Mouse (Mus musculus) megakaryocyte, embryonic 14.5 days (primary cell): ENCODE results near the gene Prss36. TPM values are rescaled to one million over a fixed set of nuclear protein-coding genes. Genes with fewer than 3 reads are reported as not detected.
"Not testable (repeated sequence)": the region's sequence is repeated elsewhere in the genome, so short reads cannot be mapped to it uniquely, and the experiment has no call there.

ENCODE experiments used
- H3K27me3 ChIP-seq: replicated peaks from 2 replicates; pipeline ENCODE3; 2012; ENCODE audit warnings: inconsistent platforms
- H3K36me3 ChIP-seq: replicated peaks from 2 replicates; pipeline ENCODE3; 2012; ENCODE audit warnings: low read length, inconsistent platforms, mixed read lengths
- H3K4me1 ChIP-seq: 2 replicates; pipeline ENCODE4 v1.6.1; 2012; ENCODE audit warnings: inconsistent platforms
- H3K4me3 ChIP-seq: replicated peaks from 2 replicates; pipeline ENCODE3; 2012; ENCODE audit warnings: moderate library complexity, mild to moderate bottlenecking, inconsistent platforms
- H3K9me3 ChIP-seq: 2 replicates; pipeline ENCODE4 v1.6.1; 2012; ENCODE audit warnings: inconsistent platforms
- FLI1 ChIP-seq: IDR thresholded peaks from 2 replicates; pipeline ENCODE4 v1.6.1; 2012; ENCODE audit warnings: low read length, inconsistent platforms, mixed read lengths
- GATA1 ChIP-seq: IDR thresholded peaks from 3 replicates; pipeline ENCODE4 v1.6.1; 2012; ENCODE audit warnings: mixed read lengths, low read length, inconsistent platforms, borderline replicate concordance
- polyA plus RNA-seq: library from polyadenylated mRNA; stranded (reverse); fragments of >175 nt; gene quantifications from 2 replicates; pipeline ENCODE4 v1.2.3, GENCODE M21; 2012; ENCODE audit warnings: low replicate concordance; ENCODE audit not compliant: insufficient read depth

Gene Prss36
- polyA plus RNA-seq, 1 experiment, result 10.0 TPM

GRCm38 (mm10) chr7:127908656-127909055, 37.9 kb downstream of the Prss36 start:
- H3K9me3 ChIP-seq, result no peaks in the 10 kb centered on the region
- H3K27me3 ChIP-seq, result no peaks in the 10 kb centered on the region
- H3K4me3 ChIP-seq, result no peak overlapping the region
- peaks cover 31% of the 10 kb centered on the region for H3K4me1 ChIP-seq
- TF ChIP-seq GATA1 (no peak), FLI1 (no peak)
- H3K36me3 ChIP-seq, result peaks cover 55% of the 10 kb centered on the region

GRCm38 (mm10) chr7:127907939-127908338, 38.6 kb downstream of the Prss36 start:
- no peaks in the 10 kb centered on the region for H3K27me3 ChIP-seq
- no peak for TF ChIP-seq FLI1
- H3K4me3 ChIP-seq, result no peak overlapping the region
- H3K9me3 ChIP-seq, result no peaks in the 10 kb centered on the region
- H3K36me3 ChIP-seq, result peaks cover 55% of the 10 kb centered on the region
- H3K4me1 ChIP-seq, result peaks cover 25% of the 10 kb centered on the region

DNA sequence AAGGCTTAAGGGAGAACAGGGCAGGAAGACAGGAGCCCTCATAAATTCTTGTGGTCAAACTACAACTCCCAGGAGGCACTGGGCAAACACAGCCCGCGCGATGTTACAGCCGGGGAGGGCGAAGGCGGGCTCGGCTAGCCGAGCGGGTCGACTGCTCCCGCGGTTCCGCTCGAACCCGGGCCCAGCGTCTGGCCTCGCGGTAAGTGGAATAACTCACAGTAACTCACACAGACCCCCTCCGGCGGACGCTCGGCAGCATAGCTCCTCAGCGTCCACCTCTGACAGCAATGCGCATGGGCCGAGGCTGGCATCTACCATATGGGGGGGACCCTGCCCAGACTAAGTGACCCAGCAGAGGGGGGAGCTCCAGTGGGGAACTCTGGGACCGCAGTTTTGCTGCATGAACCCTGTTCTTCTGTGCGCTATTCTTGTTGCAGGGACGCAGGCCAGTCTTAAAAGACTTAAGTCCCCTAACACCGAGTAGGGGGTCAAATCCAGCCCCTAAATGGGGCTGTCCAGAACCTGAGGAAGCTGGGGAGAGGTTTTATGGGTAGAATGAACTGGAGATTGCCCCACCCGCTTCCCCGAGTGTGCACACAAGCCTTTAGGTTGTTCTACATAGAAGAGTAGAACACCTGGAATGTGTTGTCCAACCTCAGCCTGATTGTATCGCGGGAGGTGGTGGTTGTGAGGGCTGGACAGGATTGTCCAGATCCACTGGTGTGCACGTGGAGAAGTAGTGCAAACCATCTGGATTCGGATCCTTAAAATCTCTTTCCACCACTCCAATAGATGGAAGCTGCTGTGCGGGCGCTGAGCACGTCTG, 42.3 kb downstream of the Prss36 start, which contains the start of gene Bckdk:
Bckdk (plus strand) TSS at position 112 of the 826 bp plus-strand sequence.
- H3K4me1 ChIP-seq, result peaks cover 37% of the 10 kb centered on the region
- H3K36me3 ChIP-seq, result peaks cover 44% of the 10 kb centered on the region
- H3K9me3 ChIP-seq, result no peaks in the 10 kb centered on the region
- no peaks in the 10 kb centered on the region for H3K27me3 ChIP-seq
- TF ChIP-seq GATA1, result no peak
- no peak for TF ChIP-seq FLI1
- peak within 1 kb of the TSS; percentile 93 for H3K4me3 ChIP-seq

- no peaks in the 10 kb centered on the region for H3K27me3 ChIP-seq
- H3K4me3 ChIP-seq, result no peak overlapping the region
- TF ChIP-seq FLI1, result no peak
- no peak for TF ChIP-seq GATA1
- H3K36me3 ChIP-seq, result peaks cover 20% of the 10 kb centered on the region
- no peaks in the 10 kb centered on the region for H3K9me3 ChIP-seq
- H3K4me1 ChIP-seq, result peaks cover 59% of the 10 kb centered on the region
Measured at GRCm38 (mm10) chr7:127901772-127902171, 44.8 kb downstream of the Prss36 start.

DNA sequence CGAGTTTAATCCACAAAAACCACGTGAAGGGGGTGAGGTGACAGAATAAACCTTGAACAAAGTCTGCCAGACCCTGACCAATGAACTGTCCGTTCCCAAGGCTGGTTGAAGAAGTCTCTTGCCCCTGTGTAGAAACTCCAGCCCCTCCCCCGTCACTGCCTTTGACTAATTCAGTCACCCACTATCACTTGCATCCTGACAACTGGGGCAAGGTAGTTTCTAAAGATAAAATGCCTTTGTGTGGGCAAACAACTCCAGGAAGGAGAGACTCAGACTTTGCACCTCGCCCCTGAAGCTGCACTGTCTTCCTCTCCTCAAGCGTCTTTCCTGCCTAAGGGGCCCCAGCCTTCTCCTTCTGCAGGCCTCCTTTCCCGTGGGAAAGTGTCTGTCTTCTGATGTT, 46.5 kb downstream of the Prss36 start:
- no peak for TF ChIP-seq FLI1
- no peak for TF ChIP-seq GATA1
- no peaks in the 10 kb centered on the region for H3K27me3 ChIP-seq
- H3K9me3 ChIP-seq, result no peaks in the 10 kb centered on the region
- peaks cover 3% of the 10 kb centered on the region for H3K36me3 ChIP-seq
- no peak overlapping the region for H3K4me3 ChIP-seq
- H3K4me1 ChIP-seq, result peaks cover 68% of the 10 kb centered on the region

GRCm38 (mm10) chr7:127898179-127898956, 48.2 kb downstream of the Prss36 start:
- Histone ChIP-seq H3K27me3 (no peaks in the 10 kb centered on the region), H3K4me3 (no peak overlapping the region), H3K36me3 (peaks cover 12% of the 10 kb centered on the region), H3K4me1 (peaks cover 68% of the 10 kb centered on the region), H3K9me3 (no peaks in the 10 kb centered on the region)
- TF ChIP-seq FLI1, result no peak
- TF ChIP-seq GATA1, result no peak

DNA sequence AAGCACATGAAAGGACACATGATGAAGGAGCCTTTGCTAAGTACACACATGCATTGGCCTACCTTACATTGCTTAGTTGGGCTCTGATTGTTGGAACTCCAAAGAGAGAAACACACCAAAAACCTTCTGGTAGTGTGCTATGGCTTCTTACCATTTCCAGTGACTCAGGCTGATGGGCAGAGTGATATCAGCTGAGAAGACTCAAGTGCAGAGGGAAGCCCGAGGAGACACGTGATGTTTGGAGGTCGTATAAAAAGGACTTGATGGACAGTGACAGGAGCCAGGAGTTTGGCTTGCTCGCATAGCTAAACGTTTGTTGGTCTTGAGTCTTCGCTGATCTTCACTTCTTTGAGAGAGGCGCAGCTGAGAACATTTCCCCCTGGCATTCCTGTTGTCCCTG, 49.0 kb downstream of the Prss36 start:
- TF ChIP-seq FLI1 (no peak), GATA1 (no peak)
- no peak overlapping the region for H3K4me3 ChIP-seq
- H3K9me3 ChIP-seq, result no peaks in the 10 kb centered on the region
- H3K27me3 ChIP-seq, result no peaks in the 10 kb centered on the region
- peaks cover 20% of the 10 kb centered on the region for H3K36me3 ChIP-seq
- peaks cover 66% of the 10 kb centered on the region for H3K4me1 ChIP-seq

DNA sequence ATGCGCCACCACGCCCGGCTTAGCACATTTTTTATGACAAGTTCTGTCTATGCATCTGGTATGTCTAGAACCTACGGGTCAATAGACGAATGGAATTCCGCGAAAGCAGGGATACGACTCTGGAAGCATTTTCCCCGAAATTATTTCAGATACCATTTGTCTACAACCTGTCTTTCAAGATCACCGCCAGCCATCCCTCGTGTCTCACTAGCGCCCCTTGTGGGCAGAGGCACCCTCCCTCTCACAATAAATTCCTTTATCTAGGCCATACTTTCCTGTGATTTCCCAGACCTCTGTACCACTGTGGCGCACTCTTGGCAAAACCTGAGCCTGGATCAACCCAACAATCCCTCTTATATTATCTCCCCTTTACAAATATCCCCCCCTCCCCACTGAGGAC, 50.1 kb downstream of the Prss36 start:
- H3K4me1 ChIP-seq, result peaks cover 66% of the 10 kb centered on the region
- H3K27me3 ChIP-seq, result no peaks in the 10 kb centered on the region

DNA sequence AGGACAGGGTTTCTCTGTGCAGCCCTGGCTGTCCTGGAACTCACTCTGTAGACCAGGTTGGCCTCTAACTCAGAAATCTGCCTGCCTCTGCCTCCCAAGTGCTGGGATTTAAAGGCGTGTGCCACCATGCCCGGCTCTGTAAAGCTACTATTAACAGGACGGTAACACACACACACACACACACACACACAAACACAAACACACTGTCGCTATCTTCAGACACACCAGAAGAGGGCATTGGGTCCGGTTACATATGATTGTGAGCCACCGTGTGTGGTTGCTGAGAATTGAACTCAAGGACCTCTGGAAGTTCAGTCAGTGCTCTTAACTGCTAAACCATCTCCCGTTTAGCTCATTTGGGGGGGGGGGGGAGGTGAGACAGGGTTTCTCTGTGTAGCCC, 50.6 kb downstream of the Prss36 start:
- Histone ChIP-seq H3K4me1 (peaks cover 66% of the 10 kb centered on the region), H3K4me3 (peak overlapping the region; percentile 94), H3K36me3 (peaks cover 37% of the 10 kb centered on the region)
- H3K9me3 ChIP-seq, H3K27me3 ChIP-seq: not testable (repeated sequence)

More for the DNA sequence above, 50.1 kb downstream of the Prss36 start:
- H3K4me3 ChIP-seq, result no peak overlapping the region
- H3K36me3 ChIP-seq, result peaks cover 32% of the 10 kb centered on the region
- H3K9me3 ChIP-seq, result no peaks in the 10 kb centered on the region
- TF ChIP-seq GATA1 (no peak), FLI1 (no peak)

GRCm38 (mm10) chr7:127895442-127895841, 51.1 kb downstream of the Prss36 start, which contains the start of the genes Gm21974 and Vkorc1:
Gene Gm21974 (minus strand): TSS chr7:127895454.
Gene Vkorc1 (minus strand): TSS chr7:127895617.
- peaks cover 64% of the 10 kb centered on the region for H3K4me1 ChIP-seq

More at GRCm38 (mm10) chr7:127895442-127895841, 51.1 kb downstream of the Prss36 start, which contains the start of the genes Gm21974 and Vkorc1:
- Histone ChIP-seq H3K36me3 (peaks cover 41% of the 10 kb centered on the region), H3K4me3 (peak within 1 kb of the TSS; percentile 94), H3K27me3 (no peaks in the 10 kb centered on the region), H3K9me3 (no peaks in the 10 kb centered on the region)
- no peak for TF ChIP-seq FLI1
- TF ChIP-seq GATA1, result peak; percentile 54; the same call in 1 of the 3 replicates
